Mouse (Mus musculus): ENCODE data around the gene Gucy2e. TPM values are rescaled to one million over a fixed set of nuclear protein-coding genes. Genes with fewer than 3 reads are reported as not detected.
A peak's percentile ranks its signal among the peaks of the same experiment; 100 is the strongest.

The Gucy2e gene
- polyA plus RNA-seq, 2 experiments = 0.12 to 0.14 TPM

DNA sequence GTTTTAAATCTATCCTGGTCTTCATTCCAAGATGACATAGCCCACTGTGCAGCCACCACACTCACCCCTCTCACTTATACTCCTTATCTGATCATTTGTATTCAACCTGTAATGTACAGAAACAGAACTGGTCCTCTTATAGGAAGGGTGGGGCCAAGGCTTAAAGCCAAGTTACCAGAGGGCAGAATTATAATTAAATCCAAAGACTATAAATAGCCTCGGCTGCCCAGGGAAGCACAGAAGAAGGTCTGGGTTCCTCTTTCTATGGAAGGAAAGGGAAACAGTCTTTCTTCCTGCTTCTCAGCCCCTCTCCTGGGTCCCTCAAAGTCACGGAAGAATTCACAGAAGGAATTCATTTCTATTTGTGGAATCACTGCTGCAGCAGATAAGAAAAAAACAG, 8.8 kb upstream of the Gucy2e start:
- no peak for TF ChIP-seq POLR2A (IDR thresholded peaks at IDR 0.05; ENCODE audit: borderline replicate concordance, extremely low read depth, insufficient read depth, insufficient read length)
- H3K4me2 ChIP-seq (replicated peaks; ENCODE audit: low read depth, low read length, severe bottlenecking) = peak overlapping the region; percentile 39
- H3K4me1 ChIP-seq (ENCODE audit: control insufficient read depth, insufficient read depth, low read length) = peaks cover 5% of the 10 kb centered on the region; the same call in 1 of the 2 replicates
- H3K9ac ChIP-seq (ENCODE audit: low read depth, low read length, severe bottlenecking) = peak overlapping the region; percentile 28; the same call in 1 of the 2 replicates
- H3K27me3 ChIP-seq (ENCODE audit: control insufficient read depth, insufficient read depth, low read length) = no peaks in the 10 kb centered on the region
- H3K9me3 ChIP-seq (ENCODE audit: control insufficient read depth, low read length) = no peaks in the 10 kb centered on the region
- no peaks in the 10 kb centered on the region for H3K36me3 ChIP-seq (ENCODE audit: control insufficient read depth, insufficient read depth, low read length)
- peak; percentile 56; the same call in 1 of the 2 replicates for ATAC-seq (ENCODE audit: low FRiP score, low read depth)
- DNase-seq (ENCODE audit: low spot score) = no peak
- no peak overlapping the region for H3K4me3 ChIP-seq (replicated peaks; ENCODE audit: low read length)
- WGBS = 20% methylated on average over 2 of the region's 2 CpGs
- H3K27ac ChIP-seq (replicated peaks; ENCODE audit: low read depth, low read length) = peak overlapping the region; percentile 64

DNA sequence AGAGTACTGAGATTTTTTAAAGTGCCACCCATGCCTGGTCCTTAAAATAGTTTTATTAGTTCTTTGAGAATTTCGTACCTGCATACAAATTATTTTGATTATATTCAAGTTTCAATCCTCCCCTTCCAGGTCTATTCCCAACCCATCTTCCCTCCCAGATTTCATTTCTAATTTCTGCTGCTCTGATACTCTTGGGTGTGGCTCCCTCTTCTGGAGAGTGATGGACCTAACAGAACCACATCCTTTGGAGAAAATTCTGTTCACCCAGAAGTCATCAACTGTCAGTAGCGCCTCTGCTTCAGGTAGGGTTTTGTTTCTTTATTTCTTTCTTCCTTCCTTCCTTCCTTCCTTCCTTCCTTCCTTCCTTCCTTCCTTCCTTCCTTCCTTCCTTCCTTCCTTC, 8.1 kb upstream of the Gucy2e start:
- no peak overlapping the region for H3K27ac ChIP-seq (replicated peaks; ENCODE audit: low read depth, low read length)
- ATAC-seq (ENCODE audit: low FRiP score, low read depth) = no peak
- DNase-seq (ENCODE audit: low spot score) = peak; percentile 69
- H3K9ac ChIP-seq (ENCODE audit: low read depth, low read length, severe bottlenecking) = no peak overlapping the region
- 29% methylated on average over 2 of the region's 2 CpGs for WGBS
- H3K27me3 ChIP-seq (ENCODE audit: control insufficient read depth, insufficient read depth, low read length) = no peaks in the 10 kb centered on the region
- no peaks in the 10 kb centered on the region for H3K36me3 ChIP-seq (ENCODE audit: control insufficient read depth, insufficient read depth, low read length)
- peak overlapping the region; percentile 39; the same call in 1 of the 2 replicates for H3K4me2 ChIP-seq (replicated peaks; ENCODE audit: low read depth, low read length, severe bottlenecking)
- H3K9me3 ChIP-seq (ENCODE audit: control insufficient read depth, low read length) = no peaks in the 10 kb centered on the region
- no peak for TF ChIP-seq POLR2A (IDR thresholded peaks at IDR 0.05; ENCODE audit: borderline replicate concordance, extremely low read depth, insufficient read depth, insufficient read length)
- H3K4me3 ChIP-seq (replicated peaks; ENCODE audit: low read length) = no peak overlapping the region
- peaks cover 5% of the 10 kb centered on the region; the same call in 1 of the 2 replicates for H3K4me1 ChIP-seq (ENCODE audit: control insufficient read depth, insufficient read depth, low read length)

DNA sequence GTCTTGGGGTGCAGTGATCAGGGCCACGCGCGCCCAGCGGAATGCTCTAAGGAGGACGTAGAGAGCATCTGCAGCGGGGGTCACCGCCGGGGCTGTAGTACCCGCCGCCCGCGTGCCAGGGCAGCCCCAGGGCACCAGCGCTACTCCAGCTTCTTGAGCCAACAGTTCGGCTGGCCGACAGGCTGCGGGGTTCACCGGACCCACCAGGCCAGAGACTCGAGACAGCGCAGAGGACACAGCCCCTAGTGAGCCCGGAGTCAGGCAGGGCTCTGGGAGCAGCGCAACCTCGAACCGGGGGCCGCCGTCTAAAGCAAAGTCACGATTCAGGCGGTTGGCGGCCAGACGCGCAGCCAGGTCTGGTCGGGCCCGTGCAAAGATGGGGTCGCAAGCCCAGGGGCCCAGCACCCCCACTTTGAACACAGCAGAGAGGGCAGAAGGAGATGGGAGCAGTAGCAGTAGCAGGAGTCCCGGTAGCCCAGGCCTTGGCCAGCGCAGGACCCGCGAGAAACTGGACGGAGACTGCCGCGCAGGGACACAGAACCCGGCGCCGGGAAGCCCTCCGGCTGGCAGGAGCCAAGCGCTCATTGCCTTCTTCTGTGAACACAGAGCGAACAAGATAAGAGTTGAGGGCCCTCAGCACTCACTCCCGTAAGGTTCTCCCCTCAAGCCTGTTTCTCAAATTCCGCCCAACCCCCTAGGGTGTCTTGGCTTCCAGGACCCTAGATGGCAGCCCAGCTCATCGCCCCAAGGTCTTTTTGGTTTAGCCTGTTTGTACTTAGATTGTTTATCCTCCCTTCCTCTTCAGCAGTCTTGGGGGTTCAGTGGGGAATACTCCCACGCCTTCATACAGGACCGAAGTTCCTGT, 543 bp downstream of the Gucy2e start:
- peaks cover 37% of the 10 kb centered on the region for H3K27me3 ChIP-seq (ENCODE audit: control insufficient read depth, insufficient read depth, low read length)
- ATAC-seq (ENCODE audit: low FRiP score, low read depth) = no peak
- H3K4me1 ChIP-seq (ENCODE audit: control insufficient read depth, insufficient read depth, low read length) = no peaks in the 10 kb centered on the region
- peak overlapping the region; percentile 46; the same call in 1 of the 2 replicates for H3K9ac ChIP-seq (ENCODE audit: low read depth, low read length, severe bottlenecking)
- no peaks in the 10 kb centered on the region for H3K9me3 ChIP-seq (ENCODE audit: control insufficient read depth, low read length)
- H3K4me3 ChIP-seq (replicated peaks; ENCODE audit: low read length) = peak overlapping the region; percentile 33
- H3K36me3 ChIP-seq (ENCODE audit: control insufficient read depth, insufficient read depth, low read length) = no peaks in the 10 kb centered on the region
- 4% methylated on average over 42 of the region's 51 CpGs for WGBS
- no peak overlapping the region for H3K27ac ChIP-seq (replicated peaks; ENCODE audit: low read depth, low read length)
- DNase-seq (ENCODE audit: low spot score) = no peak
- no peak for TF ChIP-seq POLR2A (IDR thresholded peaks at IDR 0.05; ENCODE audit: borderline replicate concordance, extremely low read depth, insufficient read depth, insufficient read length)
- H3K4me2 ChIP-seq (replicated peaks; ENCODE audit: low read depth, low read length, severe bottlenecking) = peak overlapping the region; percentile 79

DNA sequence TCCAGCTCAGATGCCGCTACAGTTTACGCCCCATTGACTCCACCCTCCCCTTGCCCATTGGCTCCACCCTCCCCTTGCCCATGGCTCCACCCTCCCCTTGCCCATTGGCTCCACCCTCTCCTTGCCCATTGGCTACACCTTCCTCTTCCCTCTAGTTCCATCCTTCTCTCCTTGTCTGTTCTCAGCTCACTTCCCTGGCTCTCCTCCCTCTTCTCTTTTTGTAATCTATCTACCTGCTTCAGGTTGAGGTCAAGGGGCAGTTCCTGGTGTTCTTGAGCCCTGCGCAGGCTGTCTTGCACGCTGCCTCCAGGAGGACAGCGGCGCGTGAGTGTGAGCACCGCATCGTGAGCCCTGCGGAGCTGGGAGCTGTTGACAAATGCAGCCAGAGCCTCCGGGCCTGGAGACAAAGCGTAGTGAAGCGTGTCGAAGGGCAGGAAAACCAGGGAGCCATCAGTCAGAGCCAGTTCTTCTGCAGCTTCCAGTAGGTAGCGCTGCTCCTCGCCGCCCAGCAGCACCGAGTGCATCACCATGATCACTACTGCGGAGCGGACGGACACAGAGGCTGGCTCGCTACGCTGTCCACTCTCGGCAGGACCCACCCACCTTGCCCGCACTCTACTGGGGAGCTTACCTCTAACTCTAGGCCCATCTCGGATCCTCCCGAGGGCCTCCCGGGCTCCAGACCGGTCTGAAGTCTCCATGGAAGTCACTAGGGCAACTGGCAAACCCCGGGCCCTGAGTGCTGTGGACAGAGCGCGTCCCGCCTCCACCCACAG, 1.4 kb downstream of the Gucy2e start:
- Histone ChIP-seq H3K27ac (replicated peaks; ENCODE audit: low read depth, low read length) (no peak overlapping the region), H3K9me3 (ENCODE audit: control insufficient read depth, low read length) (no peaks in the 10 kb centered on the region), H3K9ac (ENCODE audit: low read depth, low read length, severe bottlenecking) (peak overlapping the region; percentile 46; the same call in 1 of the 2 replicates), H3K36me3 (ENCODE audit: control insufficient read depth, insufficient read depth, low read length) (no peaks in the 10 kb centered on the region), H3K4me2 (replicated peaks; ENCODE audit: low read depth, low read length, severe bottlenecking) (peak overlapping the region; percentile 79), H3K4me1 (ENCODE audit: control insufficient read depth, insufficient read depth, low read length) (no peaks in the 10 kb centered on the region), H3K4me3 (replicated peaks; ENCODE audit: low read length) (peak overlapping the region; percentile 33), H3K27me3 (ENCODE audit: control insufficient read depth, insufficient read depth, low read length) (peaks cover 37% of the 10 kb centered on the region)
- WGBS = 2% methylated on average over 32 of the region's 33 CpGs
- ATAC-seq (ENCODE audit: low FRiP score, low read depth) (peak; percentile 85), DNase-seq (ENCODE audit: low spot score) (peak; percentile 51)
- TF ChIP-seq POLR2A (IDR thresholded peaks at IDR 0.05; ENCODE audit: borderline replicate concordance, extremely low read depth, insufficient read depth, insufficient read length) = no peak

DNA sequence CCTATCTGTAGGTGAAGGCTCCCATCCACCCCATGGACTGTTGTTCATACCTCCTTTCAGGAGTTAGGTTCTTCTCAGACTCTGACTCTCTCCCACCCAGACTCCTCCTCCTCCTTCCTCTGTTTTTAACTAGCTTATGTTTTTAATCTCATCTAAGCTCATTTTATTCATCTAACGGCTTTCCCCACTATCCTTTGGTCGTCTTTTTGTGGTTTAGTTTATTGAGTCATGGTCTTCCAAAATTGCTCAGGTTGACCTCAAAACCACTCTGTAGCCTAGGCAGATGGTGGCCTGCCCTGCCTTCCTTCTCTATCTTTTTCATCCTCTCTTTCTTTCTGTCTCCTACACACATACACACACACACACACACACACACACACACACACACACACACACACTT, 3.7 kb downstream of the Gucy2e start:
- H3K4me3 ChIP-seq (replicated peaks; ENCODE audit: low read length) = no peak overlapping the region
- H3K4me2 ChIP-seq (replicated peaks; ENCODE audit: low read depth, low read length, severe bottlenecking) = no peak overlapping the region
- H3K4me1 ChIP-seq (ENCODE audit: control insufficient read depth, insufficient read depth, low read length) = no peaks in the 10 kb centered on the region
- no peak overlapping the region for H3K27ac ChIP-seq (replicated peaks; ENCODE audit: low read depth, low read length)
- no peak for DNase-seq (ENCODE audit: low spot score)
- H3K9me3 ChIP-seq (ENCODE audit: control insufficient read depth, low read length) = no peaks in the 10 kb centered on the region
- H3K36me3 ChIP-seq (ENCODE audit: control insufficient read depth, insufficient read depth, low read length) = no peaks in the 10 kb centered on the region
- H3K27me3 ChIP-seq (ENCODE audit: control insufficient read depth, insufficient read depth, low read length) = peaks cover 32% of the 10 kb centered on the region
- 44% methylated on average over 2 of the region's 2 CpGs for WGBS
- ATAC-seq (ENCODE audit: low FRiP score, low read depth) = no peak
- no peak overlapping the region for H3K9ac ChIP-seq (ENCODE audit: low read depth, low read length, severe bottlenecking)
- no peak for TF ChIP-seq POLR2A (IDR thresholded peaks at IDR 0.05; ENCODE audit: borderline replicate concordance, extremely low read depth, insufficient read depth, insufficient read length)

All from limb, embryonic 14.5 days (tissue).